Mouse (Mus musculus): Measurements from ENCODE around the gene Trpv2.

DNA sequence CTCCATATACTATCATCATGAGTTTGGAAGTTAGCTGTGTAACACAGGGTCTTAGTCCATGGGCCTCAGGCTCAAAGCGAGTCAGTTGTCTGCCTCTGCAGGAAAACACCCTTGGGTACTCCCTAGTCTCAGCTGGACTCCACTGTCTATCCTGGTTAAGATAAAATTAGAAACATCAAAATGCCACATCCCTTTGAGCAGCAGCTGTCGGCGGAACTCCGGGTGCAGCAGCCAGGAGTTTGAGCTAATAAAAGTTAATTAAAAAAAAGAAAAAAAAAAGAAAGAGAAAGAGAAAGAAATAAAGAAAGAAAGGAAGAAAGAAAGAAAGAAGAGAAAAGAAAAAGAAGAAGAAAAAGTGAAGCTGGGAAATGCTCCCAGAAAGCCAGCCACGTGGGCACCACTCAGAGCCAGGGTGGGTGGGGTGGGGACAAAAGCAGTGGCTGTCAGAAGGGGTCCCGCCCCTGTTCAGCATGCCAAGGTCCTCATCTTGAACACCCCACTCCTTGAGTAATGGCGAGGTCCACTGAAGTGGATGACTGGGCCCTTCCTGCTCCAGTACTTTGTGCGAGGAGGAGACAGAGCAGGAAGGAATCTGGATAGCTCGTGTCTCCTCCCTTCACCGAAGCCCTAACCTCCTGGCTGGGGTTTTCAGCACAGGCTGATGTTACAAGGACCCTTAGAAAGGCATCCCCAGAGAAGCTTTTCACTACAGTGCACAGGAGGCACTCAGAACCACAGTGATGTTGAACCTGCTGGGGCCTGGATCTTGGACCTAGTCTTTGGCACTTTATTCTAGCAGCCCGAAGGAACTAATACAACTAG lies 67.9 kb downstream of the Trpv2 start:
- TF ChIP-seq POLR2A (IDR thresholded peaks at IDR 0.05; ENCODE audit: low read depth, low read length) (no peak), CTCF (conservative IDR thresholded peaks at IDR 0.05; ENCODE audit: insufficient read depth, insufficient read length, low read depth, low read length) (no peak)
